26 mouse cellular contexts compared by ENCODE assay signal in genomic region chr16:23039281-23039680, GRCm38 (mm10). TPM values are rescaled to one million over a fixed set of nuclear protein-coding genes. Genes with fewer than 3 reads are reported as not detected.
A peak's percentile ranks its signal among the peaks of the same experiment; 100 is the strongest.
DNase-seq lines count a peak whose midpoint lies in the region; ATAC-seq and TF ChIP-seq lines count a peak whose summit lies in the region.
"Had no signal": no experiment of that assay in that cellular context is flagged by ENCODE, and none has a peak within 500 bp of the region (broad histone marks: within the 10 kb centered on the region; RNA-seq: fewer than 3 reads in every experiment).

No protein-coding gene starts in this region.

- DNase-seq in forebrain, embryonic 14.5 days (ENCODE audit: low spot score) = peak; percentile 4
- no peak for DNase-seq in forebrain, embryonic 10.5 days (ENCODE audit: extremely low spot score, low spot score)
- DNase-seq in kidney, adult 8-10 months = peak; percentile 81 to 87
- peak; percentile 49 for DNase-seq in lung, postnatal 36 days
- DNase-seq in lung, postnatal 10 days = no peak
- no peak for DNase-seq in cerebellum, postnatal 4 days (ENCODE audit: low spot score in 2 of 2)
- no peak for DNase-seq in thymus, adult 2 months
- DNase-seq: adrenal gland, postnatal 14 days; cerebellum, adult 9-10 months; gastrocnemius, postnatal 10 days; heart, postnatal 10 days; lung, postnatal 4 days; midbrain, embryonic 14.5 days; thymus, adult 18-20 months; thymus, postnatal 4 days had no signal

- no peak overlapping the region for H3K4me3 ChIP-seq in forebrain, embryonic 14.5 days (ENCODE audit: low read depth, low read length)
- no peak overlapping the region for H3K4me3 ChIP-seq in forebrain, embryonic 10.5 days
- H3K4me3 ChIP-seq in kidney, embryonic 14.5 days (ENCODE audit: low read length) = no peak overlapping the region
- H3K4me3 ChIP-seq in thymus, adult 2 months (ENCODE audit: control insufficient read depth, insufficient read depth, low read length) = no peak overlapping the region
- H3K4me3 ChIP-seq: embryonic facial prominence, embryonic 15.5 days; heart, embryonic 12.5 days; hindbrain, embryonic 10.5 days; intestine, embryonic 15.5 days; limb, embryonic 12.5 days; neural tube, embryonic 12.5 days had no signal

- H3K4me2 ChIP-seq in forebrain, embryonic 14.5 days (ENCODE audit: low read length) = no peak overlapping the region
- H3K4me2 ChIP-seq in kidney, embryonic 14.5 days (replicated peaks; ENCODE audit: low read depth, low read length) = no peak overlapping the region
- H3K4me2 ChIP-seq: embryonic facial prominence, embryonic 15.5 days; heart, embryonic 12.5 days; intestine, embryonic 15.5 days; limb, embryonic 12.5 days; neural tube, embryonic 12.5 days had no signal

- H3K9ac ChIP-seq in forebrain, embryonic 14.5 days (ENCODE audit: low read length) = no peak overlapping the region
- H3K9ac ChIP-seq in kidney, embryonic 14.5 days (ENCODE audit: low read depth, low read length) = no peak overlapping the region
- H3K9ac ChIP-seq: embryonic facial prominence, embryonic 15.5 days; heart, embryonic 12.5 days; intestine, embryonic 15.5 days; limb, embryonic 12.5 days; neural tube, embryonic 12.5 days had no signal

- no peaks in the 10 kb centered on the region for H3K36me3 ChIP-seq in forebrain, embryonic 14.5 days (ENCODE audit: control insufficient read depth, insufficient read depth, low read length)
- H3K36me3 ChIP-seq in forebrain, embryonic 10.5 days (replicated peaks) = no peaks in the 10 kb centered on the region
- no peaks in the 10 kb centered on the region for H3K36me3 ChIP-seq in kidney, embryonic 14.5 days (ENCODE audit: control insufficient read depth, insufficient read depth, low read length)
- no peaks in the 10 kb centered on the region for H3K36me3 ChIP-seq in thymus, adult 2 months (ENCODE audit: control insufficient read depth, insufficient read depth, low read length)
- H3K36me3 ChIP-seq: embryonic facial prominence, embryonic 15.5 days; heart, embryonic 12.5 days; hindbrain, embryonic 10.5 days; intestine, embryonic 15.5 days; limb, embryonic 12.5 days; neural tube, embryonic 12.5 days had no signal

- H3K27ac ChIP-seq in forebrain, embryonic 14.5 days (ENCODE audit: low read depth, low read length) = no peak overlapping the region
- H3K27ac ChIP-seq in forebrain, embryonic 10.5 days = no peak overlapping the region
- no peak overlapping the region for H3K27ac ChIP-seq in kidney, embryonic 14.5 days (ENCODE audit: low read depth, low read length)
- no peak overlapping the region for H3K27ac ChIP-seq in thymus, adult 2 months (ENCODE audit: control insufficient read depth, insufficient read depth, low read length)
- H3K27ac ChIP-seq: embryonic facial prominence, embryonic 15.5 days; hindbrain, embryonic 10.5 days; intestine, embryonic 15.5 days; limb, embryonic 12.5 days; neural tube, embryonic 12.5 days had no signal

- no peak for TF ChIP-seq POLR2A in thymus, adult 2 months (IDR thresholded peaks at IDR 0.05; ENCODE audit: control insufficient read depth, extremely low read depth, insufficient read depth, low read length, poor library complexity)

- ATAC-seq in forebrain, embryonic 14.5 days = no peak
- no peak for ATAC-seq in kidney, embryonic 14.5 days (ENCODE audit: low FRiP score, low TSS enrichment)
- ATAC-seq: forebrain, embryonic 16.5 days; hindbrain, embryonic 16.5 days; intestine, embryonic 15.5 days had no signal

- no peak for TF ChIP-seq CTCF in thymus, adult 2 months (IDR thresholded peaks at IDR 0.05; ENCODE audit: borderline replicate concordance, control insufficient read depth, extremely low read depth, insufficient read depth, low read length, poor library complexity)

- 78% methylated on average over 4 of the region's 4 CpGs for WGBS in forebrain, embryonic 14.5 days
- WGBS in forebrain, embryonic 10.5 days = 92% methylated on average over 4 of the region's 4 CpGs
- WGBS in kidney, embryonic 14.5 days = 92% methylated on average over 4 of the region's 4 CpGs
- 94% methylated on average over 4 of the region's 4 CpGs for WGBS in thymus, adult 2 months

- H3K4me1 ChIP-seq in forebrain, embryonic 14.5 days (ENCODE audit: control insufficient read depth, insufficient read depth, low read length) = no peaks in the 10 kb centered on the region
- peaks cover 10% of the 10 kb centered on the region; the same call in 1 of the 2 replicates for H3K4me1 ChIP-seq in forebrain, embryonic 10.5 days
- H3K4me1 ChIP-seq in kidney, embryonic 14.5 days (ENCODE audit: control insufficient read depth, insufficient read depth, low read length) = no peaks in the 10 kb centered on the region
- no peaks in the 10 kb centered on the region for H3K4me1 ChIP-seq in thymus, adult 2 months (replicated peaks; ENCODE audit: control insufficient read depth, insufficient read depth, low read length)
- H3K4me1 ChIP-seq: embryonic facial prominence, embryonic 15.5 days; intestine, embryonic 15.5 days; limb, embryonic 12.5 days; neural tube, embryonic 12.5 days had no signal

- no peaks in the 10 kb centered on the region for H3K27me3 ChIP-seq in forebrain, embryonic 14.5 days (replicated peaks; ENCODE audit: control insufficient read depth, insufficient read depth, low read length)
- no peaks in the 10 kb centered on the region for H3K27me3 ChIP-seq in forebrain, embryonic 10.5 days (ENCODE audit: poor library complexity, severe bottlenecking)
- no peaks in the 10 kb centered on the region for H3K27me3 ChIP-seq in kidney, embryonic 14.5 days (ENCODE audit: control insufficient read depth, insufficient read depth, low read length)
- H3K27me3 ChIP-seq in thymus, adult 2 months (ENCODE audit: control insufficient read depth, insufficient read depth, low read length) = no peaks in the 10 kb centered on the region
- H3K27me3 ChIP-seq: embryonic facial prominence, embryonic 15.5 days; heart, embryonic 12.5 days; intestine, embryonic 15.5 days; limb, embryonic 12.5 days; neural tube, embryonic 12.5 days had no signal

- no peaks in the 10 kb centered on the region for H3K9me3 ChIP-seq in forebrain, embryonic 14.5 days (replicated peaks; ENCODE audit: control insufficient read depth, low read length)
- H3K9me3 ChIP-seq in forebrain, embryonic 10.5 days = no peaks in the 10 kb centered on the region
- no peaks in the 10 kb centered on the region for H3K9me3 ChIP-seq in kidney, embryonic 14.5 days (ENCODE audit: control insufficient read depth, low read length)
- H3K9me3 ChIP-seq: embryonic facial prominence, embryonic 15.5 days; heart, embryonic 12.5 days; hindbrain, embryonic 10.5 days; intestine, embryonic 15.5 days; limb, embryonic 12.5 days; neural tube, embryonic 12.5 days had no signal

RNA-seq across cellular contexts. Expression of gene Kng2, which starts 10.0 kb away (rescaled TPM):
- 0.13 TPM in 1 of 2 replicates, not detected in the other for polyA plus RNA-seq in forebrain, embryonic 14.5 days (2014; fragmentation: Nextera tagmentation; extraction: Ambion mirVana)
- not detected in 2 replicates for polyA plus RNA-seq in forebrain, embryonic 10.5 days (2016; fragmentation: Nextera tagmentation; extraction: Ambion mirVana)
- polyA plus RNA-seq in kidney, embryonic 14.5 days (2014; fragmentation: Nextera tagmentation; extraction: Ambion mirVana) = 1.4 and 2.5 TPM in 2 replicates
- 0.80 and 0.91 TPM in 2 replicates for polyA plus RNA-seq in thymus, adult 2 months (2012; rRNA removed)
- polyA plus RNA-seq: forebrain, embryonic 16.5 days; hindbrain, embryonic 10.5 days; limb, embryonic 12.5 days; midbrain, embryonic 14.5 days; spleen, adult 2 months; stomach, embryonic 14.5 days had no signal

RNA-seq across cellular contexts. Expression of gene Kng1, which starts 18.4 kb away (rescaled TPM):
- not detected in 2 replicates for polyA plus RNA-seq in forebrain, embryonic 14.5 days (2014; fragmentation: Nextera tagmentation; extraction: Ambion mirVana)
- not detected in 2 replicates for polyA plus RNA-seq in forebrain, embryonic 10.5 days (2016; fragmentation: Nextera tagmentation; extraction: Ambion mirVana)
- polyA plus RNA-seq in kidney, embryonic 14.5 days (2014; fragmentation: Nextera tagmentation; extraction: Ambion mirVana) = 0.20 and 0.49 TPM in 2 replicates
- polyA plus RNA-seq in thymus, adult 2 months (2012; rRNA removed) = 0.05 and 0.98 TPM in 2 replicates
- polyA plus RNA-seq: forebrain, embryonic 16.5 days; hindbrain, embryonic 10.5 days; midbrain, embryonic 14.5 days had no signal

Comparison
In these comparisons a context has a peak if more than half of its experiments do, and no peak if none do; other contexts are left out.
1. DNase-seq: peak in forebrain, embryonic 14.5 days (single experiment), kidney, adult 8-10 months (2 of 2) and lung, postnatal 36 days (single experiment); none in forebrain, embryonic 10.5 days (single experiment), lung, postnatal 10 days (single experiment), cerebellum, postnatal 4 days (0 of 2) and thymus, adult 2 months (single experiment).